Mouse (Mus musculus) C2C12 (cell line): ENCODE results near the gene Otp.

Source experiments
- CEBPB ChIP-seq: IDR thresholded peaks from one replicate; pipeline ENCODE4 v1.6.1; 2011; ENCODE audit warnings: low read depth, mild to moderate bottlenecking, control low read depth, moderate library complexity
- CTCF ChIP-seq: IDR thresholded peaks from one replicate; pipeline ENCODE4 v1.5.1; 2011; ENCODE audit not compliant: control insufficient read depth, insufficient read depth, insufficient read length
- FOSL1 ChIP-seq: IDR thresholded peaks from one replicate; pipeline ENCODE4 v1.8.0; 2011; ENCODE audit warnings: mild to moderate bottlenecking, low read length; ENCODE audit not compliant: poor library complexity, insufficient read depth, severe bottlenecking
- MAX ChIP-seq: IDR thresholded peaks from one replicate; pipeline ENCODE4 v1.6.1; 2011; ENCODE audit warnings: mild to moderate bottlenecking, control low read depth
- MYOD1 ChIP-seq: IDR thresholded peaks from one replicate; pipeline ENCODE4 v1.6.1; 2011; ENCODE audit warnings: low read depth; ENCODE audit not compliant: control insufficient read depth, insufficient read length
- MYOG ChIP-seq: IDR thresholded peaks from one replicate; pipeline ENCODE4 v1.6.1; 2011; ENCODE audit not compliant: control insufficient read depth, insufficient read length; ENCODE audit errors: extremely low read depth
- USF1 ChIP-seq: IDR thresholded peaks from one replicate; pipeline ENCODE4 v1.6.1; 2011; ENCODE audit warnings: low read depth, mild to moderate bottlenecking, control low read depth, moderate library complexity

DNA sequence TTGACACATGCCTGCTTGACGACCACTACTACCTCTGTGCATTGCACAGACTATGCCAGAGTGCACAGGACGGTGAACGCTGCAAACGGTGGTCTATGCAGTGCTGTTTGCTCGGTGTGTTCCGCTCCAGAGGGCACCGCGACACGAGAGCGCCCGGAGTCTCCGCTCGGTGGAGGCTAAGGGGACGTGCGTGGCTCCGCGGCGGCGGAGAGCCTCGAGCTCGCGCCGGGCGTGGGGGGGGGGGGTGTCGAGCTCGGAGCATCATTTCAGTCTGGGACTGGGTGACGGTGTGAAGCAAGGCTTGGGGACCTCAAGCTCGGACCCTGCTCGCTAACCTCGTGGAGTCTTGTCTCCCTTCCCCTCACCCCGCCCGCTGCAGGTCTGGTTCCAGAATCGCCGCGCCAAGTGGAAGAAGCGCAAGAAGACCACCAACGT, 7.3 kb downstream of the Otp start:
- no peak for TF ChIP-seq CTCF
- TF ChIP-seq MYOG = no peak
- no peak for TF ChIP-seq CEBPB
- no peak for TF ChIP-seq FOSL1
- TF ChIP-seq USF1 = no peak
- no peak for TF ChIP-seq MAX
- TF ChIP-seq MYOD1 = no peak
